Mouse (Mus musculus) hindbrain, embryonic 14.5 days (tissue): ENCODE results near the gene Gnb1. TPM values are rescaled to one million over a fixed set of nuclear protein-coding genes. Genes with fewer than 3 reads are reported as not detected.

ENCODE experiments used
- ATAC-seq: fragments of 200-750 bp; cut with Nextera tagmentation; 2 replicates; pipeline ENCODE4 v1.8.0; 2017; ENCODE audit warnings: moderate number of reproducible peaks, mild to moderate bottlenecking, moderate TSS enrichment, moderate library complexity; ENCODE audit not compliant: low FRiP score
- DNase-seq: peaks from one replicate; pipeline ENCODE4 v3.0.0-alpha.2; 2015; ENCODE audit warnings: low spot score
- H3K27ac ChIP-seq: fragments of 300-500 bp; sonication (generic); 2 replicates; pipeline ENCODE4 v1.5.1; 2014; ENCODE audit warnings: mild to moderate bottlenecking, moderate library complexity
- H3K27me3 ChIP-seq: fragments of 300-500 bp; sonication (generic); 2 replicates; pipeline ENCODE4 v1.6.1; 2014; ENCODE audit warnings: mild to moderate bottlenecking, low read length, mixed read lengths; ENCODE audit not compliant: control insufficient read depth, insufficient read depth
- H3K36me3 ChIP-seq: fragments of 300-500 bp; sonication (generic); replicated peaks from 2 replicates; pipeline ENCODE4 v1.6.1; 2014; ENCODE audit not compliant: control insufficient read depth, insufficient read depth
- H3K4me1 ChIP-seq: fragments of 300-500 bp; sonication (generic); replicated peaks from 2 replicates; pipeline ENCODE4 v1.6.1; 2014; ENCODE audit warnings: antibody characterized with exemption, low read length, mixed read lengths; ENCODE audit not compliant: control insufficient read depth, insufficient read depth
- H3K4me2 ChIP-seq: fragments of 300-500 bp; sonication (generic); replicated peaks from 2 replicates; pipeline ENCODE4 v1.6.1; 2014; ENCODE audit warnings: mild to moderate bottlenecking, moderate library complexity
- H3K4me3 ChIP-seq: fragments of 300-500 bp; sonication (generic); replicated peaks from 2 replicates; pipeline ENCODE4 v1.5.1; 2014; ENCODE audit warnings: mild to moderate bottlenecking, low read length
- H3K9ac ChIP-seq: fragments of 300-500 bp; sonication (generic); 2 replicates; pipeline ENCODE4 v1.6.1; 2014
- H3K9me3 ChIP-seq: fragments of 300-500 bp; sonication (generic); 2 replicates; pipeline ENCODE4 v1.6.1; 2016; ENCODE audit warnings: low read length; ENCODE audit not compliant: control insufficient read depth
- WGBS: fragments of 180-500 bp; shearing (Covaris S2); extraction: QIAGEN DNeasy Blood & Tissue Kit; methylation state at CpG from one replicate; pipeline ENCODE4 v1.1.7; 2014; 5-methylcytosine and 5-hydroxymethylcytosine counted together
- polyA plus RNA-seq: library from polyadenylated mRNA; unstranded; fragments of >200 nt; fragmentation: Nextera tagmentation; extraction: Ambion mirVana; gene quantifications from 2 replicates; pipeline ENCODE4 v1.2.1, GENCODE M21; 2014

Gnb1 gene
- polyA plus RNA-seq, 1 experiment from 2014 or later = 1,126 TPM

DNA sequence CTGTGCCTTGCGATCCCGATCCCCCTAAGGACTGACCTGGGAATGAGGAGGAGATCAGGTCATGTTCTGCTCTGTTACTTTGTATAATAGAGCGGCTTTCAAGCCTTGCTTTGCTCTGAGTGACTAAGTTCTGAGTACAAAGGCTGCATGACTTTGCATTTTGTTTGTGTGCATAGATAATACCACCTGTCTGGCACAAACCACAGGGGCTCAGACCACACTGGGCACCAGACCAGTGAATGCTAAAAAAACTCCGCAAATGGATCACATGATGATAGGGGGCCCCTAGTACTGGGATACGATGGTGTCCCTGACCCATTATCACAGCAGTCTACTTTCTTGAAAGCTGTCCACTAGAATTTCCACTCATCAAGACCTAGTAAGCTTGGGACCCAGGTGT is 105.4 kb downstream of the Gnb1 start:
- Histone ChIP-seq H3K4me3 (no peak overlapping the region), H3K4me1 (0 out of 2 replicates have a peak, but pooled peaks cover 4% of the 10 kb centered on the region), H3K36me3 (no peaks in the 10 kb centered on the region), H3K9me3 (no peaks in the 10 kb centered on the region), H3K4me2 (no peak overlapping the region), H3K27ac (no peak overlapping the region), H3K9ac (no peak overlapping the region), H3K27me3 (no peaks in the 10 kb centered on the region)
- ATAC-seq = no peak
- no peak for DNase-seq
- 83% methylated on average over 5 of the region's 5 CpGs for WGBS

DNA sequence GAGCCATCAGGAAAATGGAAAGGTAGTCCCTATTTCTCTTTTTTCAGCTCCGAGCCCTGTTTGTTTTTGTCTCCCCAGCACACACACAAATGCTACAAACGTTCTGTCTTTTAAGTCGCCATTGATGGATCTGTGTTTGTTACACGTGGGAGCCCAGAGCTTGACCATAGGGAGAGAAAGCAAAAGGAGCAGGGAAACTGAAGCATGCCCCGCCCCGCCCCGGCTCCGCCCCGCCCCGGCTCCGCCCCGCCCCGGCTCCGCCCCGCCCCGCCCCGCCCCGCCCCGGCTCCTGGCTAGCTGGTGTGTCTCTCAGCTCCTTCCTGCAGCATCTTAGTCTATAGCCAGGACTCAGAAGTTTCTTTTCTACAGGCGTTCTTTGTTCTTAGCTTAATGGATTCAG is 107.4 kb downstream of the Gnb1 start:
- H3K4me1 ChIP-seq = peaks cover 14% of the 10 kb centered on the region; the same call in 1 of the 2 replicates
- H3K4me3 ChIP-seq = no peak overlapping the region
- WGBS = 24% methylated on average over 16 of the region's 20 CpGs

GRCm38 (mm10) chr4:155599901-155600825 is 109.0 kb downstream of the Gnb1 start:
- Histone ChIP-seq H3K36me3 (peaks cover 4% of the 10 kb centered on the region), H3K4me3 (peak overlapping the region; percentile 96), H3K9ac (peak overlapping the region; percentile 95), H3K4me2 (peak overlapping the region; percentile 86), H3K4me1 (peaks cover 14% of the 10 kb centered on the region; the same call in 1 of the 2 replicates), H3K27ac (peak overlapping the region; percentile 100), H3K27me3 (no peaks in the 10 kb centered on the region), H3K9me3 (no peaks in the 10 kb centered on the region)
- WGBS = 88% methylated on average over 10 of the region's 11 CpGs
- DNase-seq (no peak), ATAC-seq (no peak)

More for the DNA sequence above, 107.4 kb downstream of the Gnb1 start:
- no peak overlapping the region for H3K9ac ChIP-seq
- no peaks in the 10 kb centered on the region for H3K36me3 ChIP-seq
- DNase-seq = no peak
- no peak overlapping the region for H3K27ac ChIP-seq
- no peak overlapping the region for H3K4me2 ChIP-seq
- ATAC-seq = no peak
- H3K9me3 ChIP-seq = no peaks in the 10 kb centered on the region
- H3K27me3 ChIP-seq = no peaks in the 10 kb centered on the region

DNA sequence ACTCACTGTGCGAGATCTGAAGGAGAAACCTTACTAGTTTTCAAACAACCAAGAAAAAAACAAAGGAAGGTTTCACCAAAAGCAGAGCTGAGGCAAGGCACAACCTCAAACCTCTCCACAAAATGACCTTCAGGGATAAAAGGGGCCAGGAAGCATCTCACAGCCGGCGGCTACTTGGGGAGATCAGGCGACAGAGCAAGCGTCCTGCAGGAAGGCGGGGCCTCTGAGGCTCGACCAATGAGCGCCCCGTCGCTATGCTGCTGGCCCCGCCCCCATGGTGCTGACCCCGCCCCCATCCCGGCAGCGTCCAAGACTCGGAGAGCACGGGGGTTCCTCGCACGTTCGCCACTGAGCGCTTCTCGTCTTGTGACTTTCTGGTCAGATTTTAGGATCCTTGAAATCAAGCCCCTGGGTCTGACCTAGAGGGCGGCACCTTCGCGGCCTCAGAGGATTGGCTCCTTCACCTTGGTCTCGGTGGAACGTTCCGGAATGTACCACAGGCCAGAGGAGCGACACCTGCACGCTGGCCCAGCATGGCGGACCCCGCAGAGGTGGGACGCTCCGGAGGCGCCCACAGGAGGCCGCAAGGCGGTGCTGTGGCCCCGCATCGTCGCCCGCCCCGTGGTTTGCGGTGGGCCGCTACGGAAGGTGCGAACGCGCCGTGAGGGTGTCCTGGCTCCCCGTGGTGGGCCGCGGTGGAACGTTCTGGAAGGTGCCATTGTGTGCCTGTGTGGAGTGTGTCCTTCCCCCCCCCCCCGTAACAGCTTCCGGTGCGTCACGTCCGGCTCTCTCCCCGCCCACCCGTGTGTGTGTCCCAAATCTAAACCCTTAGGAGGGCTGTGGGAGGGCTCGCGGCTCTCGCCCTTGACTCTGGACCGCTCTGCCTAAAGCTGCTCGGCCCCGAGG is 110.2 kb downstream of the Gnb1 start, which contains the start of gene Slc35e2:
Gene Slc35e2 (plus strand): TSS at position 326 of the 906 bp plus-strand sequence.
- peak within 1 kb of the TSS; percentile 96 for H3K4me3 ChIP-seq
- WGBS = under 1% methylated on average over 58 of the region's 65 CpGs
- no peaks in the 10 kb centered on the region for H3K27me3 ChIP-seq
- H3K27ac ChIP-seq = peak within 1 kb of the TSS; percentile 100
- H3K36me3 ChIP-seq = peaks cover 11% of the 10 kb centered on the region
- ATAC-seq (peak; percentile 95), DNase-seq (peak; percentile 92)
- H3K9me3 ChIP-seq = no peaks in the 10 kb centered on the region
- peaks cover 14% of the 10 kb centered on the region; the same call in 1 of the 2 replicates for H3K4me1 ChIP-seq
- H3K4me2 ChIP-seq = peak within 1 kb of the TSS; percentile 86
- peak within 1 kb of the TSS; percentile 95 for H3K9ac ChIP-seq

DNA sequence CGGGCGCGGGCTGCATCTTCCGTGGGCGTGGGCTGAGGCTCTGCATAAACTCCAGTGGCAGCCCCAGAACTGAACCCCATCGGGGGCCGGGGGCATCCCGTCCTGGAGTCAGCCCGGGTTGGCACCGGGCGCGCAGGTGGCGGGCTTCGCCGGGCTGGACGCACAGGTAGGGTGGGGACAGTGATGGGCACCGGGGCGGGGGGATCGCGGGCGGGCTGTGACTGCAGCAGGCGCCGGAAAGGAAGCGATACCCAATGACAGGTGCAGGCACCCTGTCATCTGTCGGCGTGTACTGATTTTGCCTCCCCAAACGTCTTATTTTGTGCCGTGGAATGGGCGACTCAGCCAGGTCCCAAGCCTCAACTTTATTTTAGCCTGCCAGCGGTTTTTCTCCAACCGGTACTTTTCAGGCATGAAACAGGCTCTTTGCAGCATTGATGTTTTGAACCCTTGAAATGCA is 110.9 kb downstream of the Gnb1 start:
- H3K36me3 ChIP-seq = peaks cover 11% of the 10 kb centered on the region
- H3K4me2 ChIP-seq = peak overlapping the region; percentile 86
- H3K4me1 ChIP-seq = peaks cover 14% of the 10 kb centered on the region; the same call in 1 of the 2 replicates
- H3K4me3 ChIP-seq = peak overlapping the region; percentile 96
- WGBS = 2% methylated on average over 31 of the region's 31 CpGs
- DNase-seq (no peak), ATAC-seq (no peak)
- H3K9me3 ChIP-seq = no peaks in the 10 kb centered on the region
- peak overlapping the region; percentile 100 for H3K27ac ChIP-seq
- H3K9ac ChIP-seq = peak overlapping the region; percentile 95
- H3K27me3 ChIP-seq = no peaks in the 10 kb centered on the region

- DNase-seq (no peak), ATAC-seq (no peak)
- Histone ChIP-seq H3K27me3 (no peaks in the 10 kb centered on the region), H3K36me3 (peaks cover 11% of the 10 kb centered on the region), H3K9ac (peak overlapping the region; percentile 95; the same call in 1 of the 2 replicates), H3K4me2 (peak overlapping the region; percentile 86), H3K4me3 (peak overlapping the region; percentile 96), H3K27ac (no peak overlapping the region), H3K9me3 (no peaks in the 10 kb centered on the region), H3K4me1 (peaks cover 14% of the 10 kb centered on the region; the same call in 1 of the 2 replicates)
- WGBS = 92% methylated on average over 1 of the region's 1 CpGs
These were observed 111.6 kb downstream of the Gnb1 start for GRCm38 (mm10) chr4:155602753-155603152.

GRCm38 (mm10) chr4:155603801-155604200 is 112.6 kb downstream of the Gnb1 start:
- peaks cover 14% of the 10 kb centered on the region; the same call in 1 of the 2 replicates for H3K4me1 ChIP-seq
- H3K36me3 ChIP-seq = peaks cover 11% of the 10 kb centered on the region
- WGBS = 95% methylated on average over 6 of the region's 6 CpGs
- ATAC-seq (no peak), DNase-seq (no peak)
- no peaks in the 10 kb centered on the region for H3K9me3 ChIP-seq
- no peak overlapping the region for H3K27ac ChIP-seq
- H3K4me2 ChIP-seq = no peak overlapping the region
- H3K9ac ChIP-seq = no peak overlapping the region
- no peaks in the 10 kb centered on the region for H3K27me3 ChIP-seq
- no peak overlapping the region for H3K4me3 ChIP-seq

DNA sequence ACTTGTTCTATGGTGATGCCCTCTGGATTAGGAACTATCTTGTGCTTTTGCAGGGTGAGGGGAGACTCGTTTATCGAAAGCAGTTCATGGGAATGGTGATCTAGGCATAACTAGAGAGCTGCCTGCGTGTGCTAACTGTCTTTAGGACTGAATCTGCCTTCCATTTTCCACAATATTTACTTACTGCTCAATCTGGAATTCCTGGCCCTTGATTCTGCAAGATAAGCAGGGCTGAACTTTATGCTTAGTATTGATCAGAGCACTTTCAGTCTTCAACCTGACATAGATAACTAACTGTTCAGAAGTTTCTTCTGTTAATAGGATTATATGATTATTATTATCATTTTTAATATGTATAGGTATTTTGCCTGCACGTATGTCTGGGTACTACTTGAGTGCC is 114.0 kb downstream of the Gnb1 start:
- H3K4me2 ChIP-seq = no peak overlapping the region
- H3K27ac ChIP-seq = no peak overlapping the region
- peaks cover 14% of the 10 kb centered on the region; the same call in 1 of the 2 replicates for H3K4me1 ChIP-seq
- peaks cover 19% of the 10 kb centered on the region for H3K36me3 ChIP-seq
- no peak overlapping the region for H3K9ac ChIP-seq
- no peak overlapping the region for H3K4me3 ChIP-seq
- ATAC-seq (no peak), DNase-seq (no peak)
- no peaks in the 10 kb centered on the region for H3K27me3 ChIP-seq
- WGBS = 96% methylated on average over 4 of the region's 4 CpGs
- H3K9me3 ChIP-seq = no peaks in the 10 kb centered on the region
